Mouse (Mus musculus): ENCODE results near the gene Nufip2.

DNA sequence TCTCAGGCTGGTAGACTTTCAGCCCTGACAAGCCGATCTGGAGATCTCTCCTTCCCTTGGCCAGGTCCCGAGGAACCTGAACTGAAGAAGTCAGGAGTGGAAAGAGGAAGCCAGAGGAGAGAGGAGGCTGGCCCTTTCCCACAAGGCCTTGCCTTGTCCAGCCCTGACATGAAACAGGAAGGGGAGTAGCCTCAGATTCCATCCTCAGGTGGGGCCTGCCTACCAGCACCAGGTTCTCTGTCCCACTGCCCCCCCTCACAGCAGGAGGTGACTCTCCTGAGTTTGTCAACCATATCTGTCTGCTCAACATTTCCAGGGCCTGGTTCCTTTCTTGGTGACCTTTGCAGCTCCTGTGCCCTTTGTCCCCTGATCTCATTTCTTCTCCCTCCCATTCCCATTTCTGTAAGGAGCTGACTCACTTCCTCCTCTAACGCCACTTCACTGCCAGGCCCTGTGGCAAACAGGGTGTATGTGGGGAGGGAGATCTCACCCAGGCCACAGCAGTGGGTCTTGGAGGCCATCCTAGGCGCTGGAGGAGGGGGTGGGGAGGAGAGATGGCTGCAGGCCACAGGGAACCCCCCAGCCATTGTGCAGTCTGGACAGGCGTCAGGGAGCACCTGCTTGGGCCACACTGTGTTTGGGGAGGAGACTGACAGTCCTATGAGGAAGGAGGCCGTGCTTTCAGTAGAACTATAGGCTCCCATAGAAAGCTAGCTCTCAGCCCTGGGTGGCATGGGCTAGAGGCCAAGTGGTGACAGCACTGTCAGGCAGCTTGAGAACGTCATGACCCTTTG is 100.0 kb downstream of the Nufip2 start:
- no peak for TF ChIP-seq FLI1 (IDR thresholded peaks at IDR 0.05; ENCODE audit: low read length)
- no peak for TF ChIP-seq GATA1 (IDR thresholded peaks at IDR 0.05; ENCODE audit: borderline replicate concordance, low read length)

Data from megakaryocyte, embryonic 14.5 days (primary cell).